Mouse (Mus musculus) gastrocnemius, postnatal 25 days (tissue): ENCODE measurements around the gene Vmn1r229. TPM values are rescaled to one million over a fixed set of nuclear protein-coding genes. Genes with fewer than 3 reads are reported as not detected.

Experiments used
- DNase-seq: peaks from one replicate; pipeline ENCODE4 v3.0.0; 2022
- long read RNA-seq, 2 experiments: library from polyadenylated mRNA; stranded (forward); transcript quantifications; one replicate each; pipeline ENCODE4 v2.0.0; 2021
- total RNA-seq, 2 experiments: library from RNA; stranded (reverse); gene quantifications; 1 replicate in 1 of 2; 2 replicates in 1 of 2; pipeline ENCODE4 v1.2.3; 2021

Vmn1r229 gene
- total RNA-seq: not detected
- long read RNA-seq, experiment 1: 0 reads
- long read RNA-seq, experiment 2: 0 reads

GRCm38 (mm10) chr17:20811255-20811654 lies at the start of gene Vmn1r229:
Gene Vmn1r229, plus strand, starts transcription at chr17:20811555.
- no peak for DNase-seq

GRCm38 (mm10) chr17:20786057-20786456 lies 25.3 kb upstream of the Vmn1r229 start, which contains the start of gene Vmn1r228:
Gene Vmn1r228, minus strand, starts transcription at chr17:20786157.
- no peak for DNase-seq

- DNase-seq: no peak
Observed at GRCm38 (mm10) chr17:20840144-20840543, 28.8 kb downstream of the Vmn1r229 start, which contains the start of gene Vmn1r230. Gene Vmn1r230, plus strand, starts transcription at chr17:20840444.

Other genes starting within 250 kb of the Vmn1r229 start
- not detected for gene Vmn2r109, start 246.8 kb upstream of the Vmn1r229 start, total RNA-seq
- not detected for gene Vmn2r110, start 215.1 kb upstream of the Vmn1r229 start, total RNA-seq
- gene Fpr-rs3, start 186.7 kb upstream of the Vmn1r229 start, total RNA-seq: not detected
- gene Vmn1r226, start 128.7 kb upstream of the Vmn1r229 start, total RNA-seq: not detected
- not detected for gene Vmn1r227, start 81.7 kb upstream of the Vmn1r229 start, total RNA-seq
- not detected for gene Vmn1r228, start 25.4 kb upstream of the Vmn1r229 start, total RNA-seq
- not detected for gene Vmn1r230, start 28.9 kb downstream of the Vmn1r229 start, total RNA-seq
- gene Vmn1r231, start 93.5 kb downstream of the Vmn1r229 start, total RNA-seq: not detected
- not detected for gene Vmn1r232, start 108.2 kb downstream of the Vmn1r229 start, total RNA-seq
- gene Ppp2r1a, start 133.8 kb downstream of the Vmn1r229 start, total RNA-seq: 100 to 1,000 TPM in 1 of 2 experiments, 10 to 100 TPM in 1; 83.7 to 103 TPM
- gene Vmn1r233, start 184.9 kb downstream of the Vmn1r229 start, total RNA-seq: not detected
- 1 to 10 TPM; 6.4 to 7.3 TPM for gene Zfp160, start 197.3 kb downstream of the Vmn1r229 start, total RNA-seq